Mouse (Mus musculus) cerebellum, postnatal 14 days (tissue): ENCODE data around the gene Exd1.
"Not testable (repeated sequence)": the region's sequence is repeated elsewhere in the genome, so short reads cannot be mapped to it uniquely, and the experiment has no call there.

ENCODE experiments used
- DNase-seq, 2 experiments: peaks; one replicate each; pipeline ENCODE4 v3.0.0; 2021; ENCODE audit warnings: mixed read lengths in 2 of 2

The Exd1 gene

GRCm38 (mm10) chr2:119538802-119539201 lies 8.6 kb downstream of the Exd1 start:
- no peak for DNase-seq

- DNase-seq: no peak
These were observed 22.0 kb downstream of the Exd1 start for GRCm38 (mm10) chr2:119525422-119525821.

GRCm38 (mm10) chr2:119523836-119524235 lies 23.6 kb downstream of the Exd1 start:
- no peak for DNase-seq

GRCm38 (mm10) chr2:119520550-119520949 lies 26.9 kb downstream of the Exd1 start:
- peak; percentile 3 to 5 for DNase-seq

- DNase-seq: no peak
These were observed 30.6 kb downstream of the Exd1 start for GRCm38 (mm10) chr2:119516811-119517210.

- no peak for DNase-seq
These were observed 33.4 kb downstream of the Exd1 start for GRCm38 (mm10) chr2:119514026-119514522.

- DNase-seq: no peak
These were observed 35.1 kb downstream of the Exd1 start for GRCm38 (mm10) chr2:119512292-119512691.

GRCm38 (mm10) chr2:119510856-119511255 lies 36.6 kb downstream of the Exd1 start:
- no peak for DNase-seq

GRCm38 (mm10) chr2:119508518-119508917 lies 38.9 kb downstream of the Exd1 start:
- not testable (repeated sequence) for DNase-seq

GRCm38 (mm10) chr2:119507108-119507507 lies 40.3 kb downstream of the Exd1 start:
- no peak for DNase-seq

- DNase-seq: no peak
These were observed 46.3 kb downstream of the Exd1 start for GRCm38 (mm10) chr2:119500965-119501652.

GRCm38 (mm10) chr2:119498859-119499258 lies 48.6 kb downstream of the Exd1 start:
- DNase-seq: no peak

- DNase-seq: no peak
These were observed 51.3 kb downstream of the Exd1 start for GRCm38 (mm10) chr2:119496082-119496481.

GRCm38 (mm10) chr2:119491953-119492352 lies 55.5 kb downstream of the Exd1 start:
- DNase-seq: no peak

GRCm38 (mm10) chr2:119486488-119486887 lies 60.9 kb downstream of the Exd1 start:
- no peak for DNase-seq

GRCm38 (mm10) chr2:119482307-119482706 lies 65.1 kb downstream of the Exd1 start:
- DNase-seq: no peak

GRCm38 (mm10) chr2:119478397-119478749 lies 69.1 kb downstream of the Exd1 start:
- DNase-seq: no peak

GRCm38 (mm10) chr2:119477571-119478396 lies 69.6 kb downstream of the Exd1 start, which contains the start of gene Ino80:
Gene Ino80 (minus strand): TSS chr2:119477687.
- DNase-seq: peak; percentile 99

GRCm38 (mm10) chr2:119476621-119477391 lies 70.6 kb downstream of the Exd1 start:
- DNase-seq: peak; percentile 73 to 79

- DNase-seq: no peak
These were observed 71.3 kb downstream of the Exd1 start for GRCm38 (mm10) chr2:119476166-119476565.
